Mouse (Mus musculus) midbrain, embryonic 10.5 days (tissue): ENCODE results near the gene Kdm4b. TPM values are rescaled to one million over a fixed set of nuclear protein-coding genes. Genes with fewer than 3 reads are reported as not detected.

Experiments used
- DNase-seq: peaks from one replicate; pipeline ENCODE4 v3.0.0-alpha.2; 2017; ENCODE audit warnings: low spot score
- H3K27ac ChIP-seq: fragments of 300-500 bp; sonication (generic); replicated peaks from 2 replicates; pipeline ENCODE4 v1.5.1; 2016; ENCODE audit warnings: mild to moderate bottlenecking
- H3K27me3 ChIP-seq: fragments of 300-500 bp; sonication (generic); 2 replicates; pipeline ENCODE4 v1.6.1; 2016; ENCODE audit warnings: low read depth, mild to moderate bottlenecking; ENCODE audit not compliant: poor library complexity, severe bottlenecking
- H3K36me3 ChIP-seq: fragments of 300-500 bp; sonication (generic); 2 replicates; pipeline ENCODE4 v1.6.1; 2016; ENCODE audit warnings: mild to moderate bottlenecking, moderate library complexity
- H3K4me1 ChIP-seq: fragments of 300-500 bp; sonication (generic); 2 replicates; pipeline ENCODE4 v1.6.1; 2016
- H3K4me3 ChIP-seq: fragments of 300-500 bp; sonication (generic); 2 replicates; pipeline ENCODE4 v1.5.1; 2016; ENCODE audit warnings: mild to moderate bottlenecking, moderate library complexity
- H3K9me3 ChIP-seq: fragments of 300-500 bp; sonication (generic); replicated peaks from 2 replicates; pipeline ENCODE4 v1.6.1; 2016; ENCODE audit warnings: mild to moderate bottlenecking
- WGBS: fragments of 180-500 bp; shearing (Covaris S2); methylation state at CpG from one replicate; pipeline ENCODE4 v1.1.7; 2016; 5-methylcytosine and 5-hydroxymethylcytosine counted together
- microRNA-seq: library from miRNA; unstranded; fragments of <30 nt; microRNA quantifications from one replicate; pipeline ENCODE4, GENCODE M21; 2017
- polyA plus RNA-seq: library from polyadenylated mRNA; unstranded; fragments of >200 nt; fragmentation: Nextera tagmentation; extraction: Ambion mirVana; gene quantifications from 2 replicates; pipeline ENCODE4 v1.2.1, GENCODE M21; 2016

The Kdm4b gene
- polyA plus RNA-seq, 1 experiment from 2014 or later: 45.2 TPM

DNA sequence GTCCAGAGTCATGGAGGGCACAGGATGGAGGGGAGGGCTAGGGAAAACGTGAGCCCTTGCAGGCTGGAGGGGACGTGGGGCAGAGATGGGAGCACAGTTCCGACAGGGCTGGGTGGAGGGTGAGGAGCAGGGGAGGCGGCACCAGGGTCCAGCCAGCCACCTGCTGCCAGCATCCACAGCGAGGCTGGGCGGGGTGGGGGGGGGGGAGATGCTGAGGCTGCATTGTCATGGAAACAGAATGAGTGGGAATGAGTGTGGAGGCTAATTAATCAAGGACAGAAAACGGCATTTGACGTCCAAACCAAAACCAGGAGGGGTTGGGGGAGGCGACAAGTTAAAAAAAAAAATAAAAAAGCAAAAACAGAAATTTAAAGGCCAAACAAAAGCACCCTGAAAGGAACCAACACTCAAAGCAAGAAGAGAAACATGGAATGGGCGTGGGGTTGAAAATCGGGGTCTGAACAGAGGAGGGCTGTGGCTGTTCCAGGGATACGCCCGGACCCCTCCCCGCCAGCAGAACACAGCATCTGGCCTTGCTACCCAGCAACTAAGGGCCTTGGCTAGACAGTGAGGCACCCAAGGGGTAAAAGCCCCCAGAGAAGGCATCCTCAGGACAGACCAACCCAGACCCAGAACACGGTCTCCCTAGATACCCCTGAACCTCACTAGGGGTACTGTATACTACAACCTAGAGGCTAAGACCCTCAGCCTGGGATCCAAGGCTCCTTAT lies 114.0 kb downstream of the Kdm4b start:
- no peak for DNase-seq
- WGBS: 80% methylated on average over 15 of the region's 15 CpGs
- H3K4me3 ChIP-seq: no peak overlapping the region
- H3K36me3 ChIP-seq: peaks cover 100% of the 10 kb centered on the region
- H3K27ac ChIP-seq: 0 out of 2 replicates have a peak overlapping the region, but pooled peaks have one; percentile 38
- no peaks in the 10 kb centered on the region for H3K27me3 ChIP-seq
- peaks cover 15% of the 10 kb centered on the region for H3K9me3 ChIP-seq
- H3K4me1 ChIP-seq: peaks cover 4% of the 10 kb centered on the region; the same call in 1 of the 2 replicates

DNA sequence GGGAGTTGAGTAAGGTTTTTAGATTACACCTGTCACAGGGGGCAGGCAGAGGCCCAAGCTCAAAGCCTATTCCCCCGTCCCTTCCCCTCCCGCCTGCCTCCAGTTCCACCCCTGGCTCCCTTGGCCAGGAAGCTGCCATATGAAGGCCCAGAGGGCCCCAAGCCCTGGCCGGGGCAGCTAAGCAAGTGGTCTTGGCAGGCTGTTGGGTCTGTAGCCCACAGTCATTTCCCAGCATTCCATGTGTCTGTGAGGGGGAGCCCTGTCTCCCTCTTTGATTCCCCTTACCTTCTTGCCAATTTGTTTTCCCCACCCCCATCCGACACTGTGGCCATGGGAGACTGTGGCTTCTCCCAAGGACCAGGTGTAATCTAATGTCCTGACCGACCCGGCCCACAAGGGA lies 116.5 kb downstream of the Kdm4b start:
- H3K4me3 ChIP-seq: no peak overlapping the region
- H3K36me3 ChIP-seq: peaks cover 96% of the 10 kb centered on the region
- peaks cover 6% of the 10 kb centered on the region for H3K9me3 ChIP-seq
- peaks cover 26% of the 10 kb centered on the region for H3K4me1 ChIP-seq
- DNase-seq: no peak
- 86% methylated on average over 6 of the region's 6 CpGs for WGBS
- H3K27ac ChIP-seq: no peak overlapping the region
- no peaks in the 10 kb centered on the region for H3K27me3 ChIP-seq

DNA sequence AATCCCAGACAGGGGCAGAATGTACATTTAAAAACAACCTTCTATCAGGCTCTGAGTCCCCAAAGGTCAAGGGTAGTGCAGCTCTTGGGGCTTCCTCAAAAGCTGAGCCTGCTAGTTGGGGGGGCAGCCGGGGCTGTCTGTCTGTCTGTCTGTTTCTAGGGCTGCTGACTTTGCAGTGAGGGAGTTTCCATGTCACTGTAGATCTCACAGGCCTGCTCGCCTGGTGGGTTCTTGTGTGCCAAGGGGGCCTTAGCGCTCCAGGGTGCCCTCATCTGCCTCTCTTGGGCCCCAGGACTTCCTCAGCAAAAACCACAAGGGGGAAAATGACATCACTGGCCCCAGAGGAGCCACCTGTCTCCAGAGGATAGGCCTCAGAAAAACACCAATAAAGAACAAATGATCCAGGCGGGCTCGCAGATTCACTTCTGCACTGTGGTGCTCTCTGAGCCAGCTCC lies 117.5 kb downstream of the Kdm4b start:
- peaks cover 96% of the 10 kb centered on the region for H3K36me3 ChIP-seq
- WGBS: 91% methylated on average over 5 of the region's 5 CpGs
- H3K27me3 ChIP-seq: no peaks in the 10 kb centered on the region
- no peak overlapping the region for H3K4me3 ChIP-seq
- no peak for DNase-seq
- H3K27ac ChIP-seq: no peak overlapping the region
- peaks cover 26% of the 10 kb centered on the region for H3K4me1 ChIP-seq
- H3K9me3 ChIP-seq: no peaks in the 10 kb centered on the region

DNA sequence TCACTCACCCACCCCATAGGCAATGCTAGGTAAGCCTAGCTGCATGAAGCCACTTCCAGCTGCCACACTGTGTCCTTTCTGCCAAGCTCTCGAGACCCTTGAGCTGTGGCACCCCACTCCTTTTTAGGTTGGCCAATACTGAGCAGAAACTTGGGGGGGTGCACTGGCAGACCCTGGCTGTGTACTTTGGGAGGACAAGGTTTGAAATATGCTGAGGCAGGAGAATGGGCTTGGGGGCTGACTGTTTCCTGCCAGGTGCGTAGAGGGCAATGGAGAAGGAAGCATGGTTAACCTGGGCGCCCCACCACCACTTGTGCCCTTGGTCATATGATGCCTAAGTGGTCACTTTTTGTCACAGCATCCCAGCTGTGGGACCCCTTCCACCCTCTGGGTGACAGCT lies 118.9 kb downstream of the Kdm4b start:
- no peak overlapping the region for H3K4me3 ChIP-seq
- no peaks in the 10 kb centered on the region for H3K9me3 ChIP-seq
- H3K36me3 ChIP-seq: peaks cover 96% of the 10 kb centered on the region
- no peak for DNase-seq
- no peak overlapping the region for H3K27ac ChIP-seq
- WGBS: 95% methylated on average over 3 of the region's 3 CpGs
- H3K27me3 ChIP-seq: no peaks in the 10 kb centered on the region
- H3K4me1 ChIP-seq: peaks cover 26% of the 10 kb centered on the region

DNA sequence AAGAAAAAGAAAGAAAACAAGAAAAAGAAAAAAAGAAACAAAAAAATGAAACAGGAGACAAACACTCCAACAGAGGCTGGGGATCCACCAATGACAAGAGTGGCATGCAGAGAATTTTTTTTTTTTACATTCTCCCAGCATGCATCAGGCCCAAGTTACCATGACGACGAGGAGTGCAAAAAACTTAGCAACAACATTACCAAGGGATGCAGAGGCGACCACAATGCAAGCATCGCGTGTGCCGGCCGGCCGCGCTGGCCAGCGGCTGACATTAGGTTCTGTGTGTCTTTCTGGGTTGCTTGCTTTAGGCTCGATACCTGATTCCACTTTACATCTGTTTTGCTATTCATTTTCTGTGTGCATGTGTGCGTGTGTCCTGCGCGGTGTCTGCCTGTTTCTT lies 119.5 kb downstream of the Kdm4b start:
- Histone ChIP-seq H3K4me1 (peaks cover 23% of the 10 kb centered on the region), H3K36me3 (peaks cover 96% of the 10 kb centered on the region), H3K27ac (no peak overlapping the region; the same call in 1 of the 2 replicates), H3K4me3 (no peak overlapping the region), H3K9me3 (no peaks in the 10 kb centered on the region), H3K27me3 (no peaks in the 10 kb centered on the region)
- DNase-seq: peak; percentile 54
- 67% methylated on average over 14 of the region's 14 CpGs for WGBS

DNA sequence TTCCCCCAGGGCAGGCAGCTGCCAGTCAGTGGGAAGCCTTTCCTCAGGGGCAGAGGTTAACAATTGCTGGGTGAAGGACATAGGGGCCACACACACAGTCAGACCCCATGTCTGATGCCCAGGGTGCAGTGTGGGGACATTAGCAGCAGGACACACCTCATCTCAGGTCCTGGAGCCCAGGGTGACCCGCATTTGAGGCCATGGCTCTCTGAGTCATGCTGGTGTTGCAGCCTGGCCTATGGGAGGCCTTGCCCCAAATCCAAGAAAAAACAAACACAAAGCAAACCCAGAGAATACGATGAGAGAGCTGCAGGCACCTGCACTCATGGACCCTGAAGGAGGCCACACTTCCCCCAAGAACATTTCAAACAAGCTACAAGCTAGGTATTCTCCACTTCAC lies 121.9 kb downstream of the Kdm4b start:
- H3K27ac ChIP-seq: no peak overlapping the region

More for the DNA sequence above, 121.9 kb downstream of the Kdm4b start:
- WGBS: 73% methylated on average over 2 of the region's 2 CpGs
- Histone ChIP-seq H3K27me3 (no peaks in the 10 kb centered on the region), H3K4me3 (no peak overlapping the region), H3K36me3 (peaks cover 96% of the 10 kb centered on the region), H3K4me1 (peaks cover 26% of the 10 kb centered on the region), H3K9me3 (no peaks in the 10 kb centered on the region)
- no peak for DNase-seq

Small RNA genes within 50 kb of the gene (microRNA-seq; reads per million reads assigned to microRNA genes)
- 0.90 reads per million for gene Mir6977

Other genes with a start within 250 kb of the Kdm4b start
- gene Hdgfl2, start 246.4 kb upstream of the Kdm4b start, polyA plus RNA-seq: 188 and 191 TPM in 2 replicates
- gene Plin4, start 216.3 kb upstream of the Kdm4b start, polyA plus RNA-seq: 0.04 and 0.11 TPM in 2 replicates
- gene Plin5, start 208.5 kb upstream of the Kdm4b start, polyA plus RNA-seq: 0.11 and 0.21 TPM in 2 replicates
- gene Lrg1, start 204.1 kb upstream of the Kdm4b start, polyA plus RNA-seq: not detected in 2 replicates
- gene Sema6b, start 185.7 kb upstream of the Kdm4b start, polyA plus RNA-seq: 1.2 and 1.8 TPM in 2 replicates
- 7.2 and 8.4 TPM in 2 replicates for gene Tnfaip8l1, start 163.6 kb upstream of the Kdm4b start, polyA plus RNA-seq
- 77.0 and 78.4 TPM in 2 replicates for gene Mydgf, start 142.1 kb upstream of the Kdm4b start, polyA plus RNA-seq
- gene Dpp9, start 107.2 kb upstream of the Kdm4b start, polyA plus RNA-seq: 45.6 and 46.9 TPM in 2 replicates
- gene Fem1a, start 69.3 kb upstream of the Kdm4b start, polyA plus RNA-seq: 11.7 and 15.1 TPM in 2 replicates
- gene Ticam1, start 49.3 kb upstream of the Kdm4b start, polyA plus RNA-seq: 2.4 and 3.1 TPM in 2 replicates
- 59.5 and 70.0 TPM in 2 replicates for gene Plin3, start 33.2 kb upstream of the Kdm4b start, polyA plus RNA-seq
- not detected in 2 replicates for gene Arrdc5, start 25.8 kb upstream of the Kdm4b start, polyA plus RNA-seq
- gene Uhrf1, start 22.7 kb upstream of the Kdm4b start, polyA plus RNA-seq: 291 and 321 TPM in 2 replicates
- 89.7 and 131 TPM in 2 replicates for gene Ptprs, start 150.4 kb downstream of the Kdm4b start, polyA plus RNA-seq
- gene Znrf4, start 186.4 kb downstream of the Kdm4b start, polyA plus RNA-seq: not detected in 2 replicates
- gene Gm20219, start 228.3 kb downstream of the Kdm4b start, polyA plus RNA-seq: 0.80 and 0.89 TPM in 2 replicates